Mouse (Mus musculus) olfactory bulb, adult 2 months (tissue): ENCODE data around the gene 6820408C15Rik.

Experiments
- CTCF ChIP-seq: fragments of 200-500 bp; IDR thresholded peaks from 2 replicates; pipeline ENCODE4 v1.5.1; 2012; ENCODE audit warnings: low read depth, mild to moderate bottlenecking, low read length, moderate library complexity; ENCODE audit not compliant: insufficient read depth
- POLR2A ChIP-seq: fragments of 200-500 bp; IDR thresholded peaks from 2 replicates; pipeline ENCODE4 v1.6.1; 2012; ENCODE audit warnings: mild to moderate bottlenecking, low read depth, low read length, moderate library complexity; ENCODE audit not compliant: insufficient read depth

DNA sequence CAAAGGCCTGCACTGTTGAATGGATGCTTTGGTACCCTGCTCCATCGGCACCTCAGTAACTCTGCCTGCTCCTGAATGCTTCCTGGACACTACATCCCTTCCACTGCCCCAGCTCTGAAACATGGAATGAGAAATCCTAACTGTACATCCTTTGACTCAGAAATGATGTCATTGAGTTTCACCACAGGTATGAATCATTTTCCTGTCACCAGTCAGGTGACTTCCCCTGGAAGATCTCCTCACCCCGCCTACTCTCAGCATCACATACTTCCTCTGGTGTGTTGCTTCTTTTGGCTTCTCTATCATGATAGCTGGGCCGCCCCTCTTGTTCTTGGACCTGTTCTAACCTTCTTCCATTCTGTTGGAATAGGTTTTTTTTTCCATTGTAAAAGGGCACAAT lies 65.5 kb downstream of the 6820408C15Rik start:
- no peak for TF ChIP-seq CTCF
- no peak for TF ChIP-seq POLR2A
